Mouse (Mus musculus) liver, postnatal 0 days (tissue): ENCODE measurements around the gene Tmem62. TPM values are rescaled to one million over a fixed set of nuclear protein-coding genes. Genes with fewer than 3 reads are reported as not detected.

Experiments
- ATAC-seq: fragments of 200-750 bp; cut with Nextera tagmentation; 2 replicates; pipeline ENCODE4 v1.8.0; 2017; ENCODE audit warnings: mild to moderate bottlenecking, moderate library complexity
- DNase-seq: peaks from one replicate; pipeline ENCODE4 v3.0.0-alpha.2; 2016
- H3K27ac ChIP-seq: fragments of 300-500 bp; sonication (generic); 2 replicates; pipeline ENCODE4 v1.5.1; 2014; ENCODE audit warnings: antibody characterized with exemption, moderate library complexity, mild to moderate bottlenecking, low read depth
- H3K27me3 ChIP-seq: fragments of 300-500 bp; sonication (generic); 2 replicates; pipeline ENCODE4 v1.6.1; 2014; ENCODE audit warnings: low read length, control low read depth, mixed read lengths; ENCODE audit not compliant: insufficient read depth
- H3K36me3 ChIP-seq: fragments of 300-500 bp; sonication (generic); replicated peaks from 2 replicates; pipeline ENCODE4 v1.6.1; 2014; ENCODE audit warnings: mild to moderate bottlenecking, control low read depth, low read length, moderate library complexity, mixed read lengths; ENCODE audit not compliant: insufficient read depth
- H3K4me1 ChIP-seq: fragments of 300-500 bp; sonication (generic); 2 replicates; pipeline ENCODE4 v1.6.1; 2014; ENCODE audit warnings: antibody characterized with exemption, mild to moderate bottlenecking, control low read depth; ENCODE audit not compliant: insufficient read depth
- H3K4me2 ChIP-seq: fragments of 300-500 bp; sonication (generic); 2 replicates; pipeline ENCODE4 v1.6.1; 2014; ENCODE audit warnings: low read depth, mild to moderate bottlenecking, low read length, moderate library complexity, mixed read lengths
- H3K4me3 ChIP-seq: fragments of 300-500 bp; sonication (generic); 2 replicates; pipeline ENCODE4 v1.5.1; 2014; ENCODE audit warnings: low read depth, low read length
- H3K9ac ChIP-seq: fragments of 300-500 bp; sonication (generic); replicated peaks from 2 replicates; pipeline ENCODE4 v1.6.1; 2014; ENCODE audit warnings: mild to moderate bottlenecking, moderate library complexity
- H3K9me3 ChIP-seq: fragments of 300-500 bp; sonication (generic); 2 replicates; pipeline ENCODE4 v1.6.1; 2016; ENCODE audit warnings: mild to moderate bottlenecking, control low read depth, low read length, mixed read lengths
- CTCF ChIP-seq: sonication (generic); IDR thresholded peaks from 2 replicates; pipeline ENCODE4 v1.5.1; 2016; ENCODE audit warnings: antibody characterized with exemption, low read depth
- EP300 ChIP-seq: IDR thresholded peaks from 2 replicates; pipeline ENCODE4 v1.6.1; 2016; ENCODE audit warnings: antibody characterized with exemption, low read depth, mild to moderate bottlenecking
- WGBS: fragments of 180-500 bp; shearing (Covaris S2); extraction: QIAGEN DNeasy Blood & Tissue Kit; methylation state at CpG from one replicate; pipeline ENCODE4 v1.1.7; 2014; ENCODE audit not compliant: insufficient replicate concordance; 5-methylcytosine and 5-hydroxymethylcytosine counted together
- polyA plus RNA-seq: library from polyadenylated mRNA; unstranded; fragments of >200 nt; fragmentation: Nextera tagmentation; extraction: Ambion mirVana; gene quantifications from 2 replicates; pipeline ENCODE4 v1.2.1, GENCODE M21; 2015

Gene Tmem62
- polyA plus RNA-seq, 1 experiment from 2014 or later, result 2.9 TPM

DNA sequence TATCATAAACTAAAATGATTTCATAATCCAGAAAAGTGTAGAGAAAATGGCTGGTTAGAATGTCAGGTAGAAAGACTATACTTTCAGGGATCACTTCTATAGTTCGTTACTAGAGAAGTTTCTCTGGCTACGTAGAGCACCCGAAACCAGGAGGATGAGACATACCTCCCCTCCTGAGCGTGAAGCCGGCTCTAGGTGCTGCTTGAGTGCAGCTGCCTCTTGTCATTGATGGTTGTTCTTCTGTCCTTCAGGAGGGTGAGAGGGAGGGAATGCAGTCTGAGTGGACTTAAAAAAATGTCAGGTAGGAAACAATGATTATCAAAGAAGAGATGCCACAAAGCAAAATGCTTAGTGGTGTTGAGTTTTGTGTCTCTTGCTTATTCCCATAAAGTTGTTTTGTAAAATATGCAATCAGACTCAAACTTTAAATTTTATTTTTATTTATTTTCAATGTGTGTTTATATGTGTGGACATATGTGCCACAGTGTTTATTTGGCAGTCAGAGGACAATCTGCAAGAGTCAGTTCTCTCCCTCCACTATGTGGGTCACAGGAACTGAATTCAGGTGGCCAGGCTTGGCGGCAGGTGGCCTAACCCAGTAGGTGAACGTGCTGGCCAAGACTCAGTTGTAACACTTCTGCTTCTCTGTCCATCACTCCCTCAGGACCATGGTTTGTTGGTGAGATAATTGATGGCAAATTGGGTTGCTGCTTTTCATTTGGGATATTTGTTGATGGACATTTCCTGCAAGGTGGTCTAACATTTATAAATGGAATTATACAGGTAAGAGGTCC, 27.4 kb downstream of the Tmem62 start:
- H3K36me3 ChIP-seq, result no peaks in the 10 kb centered on the region
- no peak for TF ChIP-seq CTCF
- no peak for TF ChIP-seq EP300
- peaks cover 7% of the 10 kb centered on the region for H3K4me1 ChIP-seq
- H3K9ac ChIP-seq, result no peak overlapping the region
- DNase-seq (no peak), ATAC-seq (no peak)
- no peak overlapping the region for H3K27ac ChIP-seq
- H3K27me3 ChIP-seq, result no peaks in the 10 kb centered on the region
- H3K9me3 ChIP-seq, result no peaks in the 10 kb centered on the region
- no peak overlapping the region for H3K4me3 ChIP-seq
- no peak overlapping the region for H3K4me2 ChIP-seq
- 82% methylated on average over 7 of the region's 7 CpGs for WGBS

DNA sequence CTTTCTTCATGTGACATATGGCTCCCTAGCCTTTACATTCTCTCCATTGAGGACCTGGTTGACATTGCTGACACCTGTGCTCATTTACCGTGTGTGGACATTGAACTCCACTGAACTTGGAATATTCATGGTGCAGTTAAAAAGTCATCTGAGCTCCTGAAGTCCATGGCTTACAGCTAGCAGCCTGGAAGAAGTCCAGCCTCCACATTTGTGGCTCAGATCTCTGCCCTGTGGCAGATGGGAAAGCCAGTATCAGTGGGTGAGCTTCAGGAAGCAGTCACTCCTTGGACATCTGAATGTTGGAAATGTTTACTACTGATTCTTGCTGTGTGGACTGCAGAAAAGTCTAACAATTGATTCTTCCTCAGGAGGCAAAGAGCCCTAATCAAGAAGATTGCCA, 30.2 kb downstream of the Tmem62 start:
- DNase-seq (no peak), ATAC-seq (no peak)
- no peak overlapping the region for H3K9ac ChIP-seq
- H3K4me2 ChIP-seq, result no peak overlapping the region
- no peaks in the 10 kb centered on the region for H3K9me3 ChIP-seq
- H3K27me3 ChIP-seq, result no peaks in the 10 kb centered on the region
- H3K36me3 ChIP-seq, result peaks cover 4% of the 10 kb centered on the region
- TF ChIP-seq CTCF (no peak), EP300 (no peak)
- H3K4me3 ChIP-seq, result no peak overlapping the region
- H3K27ac ChIP-seq, result no peak overlapping the region
- WGBS, result 74% methylated on average over 1 of the region's 1 CpGs
- peaks cover 11% of the 10 kb centered on the region for H3K4me1 ChIP-seq

DNA sequence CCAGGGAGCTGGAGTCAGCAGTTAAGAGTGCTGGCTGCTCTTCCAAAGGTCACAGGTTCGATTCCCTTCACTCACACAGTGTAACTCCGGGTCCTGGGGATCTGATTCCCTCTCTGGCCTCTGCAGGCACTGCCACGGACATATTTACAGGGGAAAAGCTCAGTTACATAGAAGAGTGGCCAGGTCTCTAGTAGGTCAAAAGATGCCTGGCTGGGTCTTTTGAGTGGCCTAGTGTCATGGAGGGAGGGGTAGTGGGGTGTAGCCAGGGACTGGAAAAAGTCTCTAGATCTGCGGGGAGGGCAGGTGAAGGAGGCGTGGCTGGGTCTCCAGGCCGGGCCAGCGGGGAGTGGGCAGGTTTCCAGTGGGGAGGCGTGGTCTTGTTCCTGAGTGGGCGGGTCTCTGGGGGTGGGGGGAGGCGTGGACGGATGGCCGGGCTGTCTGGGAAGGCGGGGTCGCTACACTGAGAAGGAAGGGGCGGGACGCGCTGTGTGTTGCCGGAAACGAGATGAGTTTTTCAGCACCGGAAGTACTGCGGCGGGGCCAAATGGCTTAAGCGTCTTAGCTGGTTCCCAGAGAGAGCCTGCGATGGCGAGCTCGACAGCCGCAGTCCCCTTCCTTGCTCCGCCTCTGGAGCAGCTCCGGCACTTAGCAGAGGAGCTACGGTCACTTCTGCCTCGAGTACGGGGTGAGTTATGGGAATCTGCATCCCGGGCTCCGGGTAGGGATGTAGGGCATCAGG, 31.3 kb downstream of the Tmem62 start, which contains the start of gene Ccndbp1:
Ccndbp1 (plus strand) TSS at position 479 of the 739 bp plus-strand sequence.
- H3K27ac ChIP-seq, result peak within 1 kb of the TSS; percentile 83
- 2% methylated on average over 32 of the region's 34 CpGs for WGBS
- H3K4me1 ChIP-seq, result peaks cover 11% of the 10 kb centered on the region
- peak within 1 kb of the TSS; percentile 89 for H3K9ac ChIP-seq
- peaks cover 11% of the 10 kb centered on the region for H3K36me3 ChIP-seq
- peak; percentile 96 for DNase-seq
- H3K9me3 ChIP-seq, result no peaks in the 10 kb centered on the region
- H3K4me2 ChIP-seq, result peak within 1 kb of the TSS; percentile 85
- ATAC-seq, result peak; percentile 98
- H3K4me3 ChIP-seq, result peak within 1 kb of the TSS; percentile 88
- no peaks in the 10 kb centered on the region for H3K27me3 ChIP-seq
- TF ChIP-seq CTCF, result no peak
- no peak for TF ChIP-seq EP300

DNA sequence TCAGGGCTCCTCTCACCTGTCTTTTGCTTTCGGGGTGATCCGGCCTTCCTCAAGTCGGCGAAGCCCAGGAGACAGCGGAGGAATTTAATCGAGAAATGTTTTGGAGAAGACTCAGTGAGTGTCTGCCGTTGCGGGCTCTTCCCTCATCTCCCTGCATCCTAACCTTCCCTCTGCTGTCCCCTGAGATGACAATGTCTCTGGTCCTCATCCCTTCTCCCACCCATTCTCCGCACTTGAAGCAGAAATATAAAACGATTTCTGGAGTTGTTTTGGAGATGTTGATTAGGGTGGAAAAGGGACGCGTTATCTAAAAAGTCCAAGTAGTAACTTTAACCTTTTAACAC, 31.8 kb downstream of the Tmem62 start:
- no peaks in the 10 kb centered on the region for H3K9me3 ChIP-seq
- H3K27ac ChIP-seq, result peak overlapping the region; percentile 83
- H3K9ac ChIP-seq, result peak overlapping the region; percentile 89
- H3K4me2 ChIP-seq, result peak overlapping the region; percentile 85
- H3K27me3 ChIP-seq, result no peaks in the 10 kb centered on the region
- H3K4me3 ChIP-seq, result peak overlapping the region; percentile 88
- ATAC-seq (peak; percentile 34), DNase-seq (no peak)
- H3K36me3 ChIP-seq, result peaks cover 15% of the 10 kb centered on the region
- 1% methylated on average over 12 of the region's 12 CpGs for WGBS
- TF ChIP-seq CTCF (no peak), EP300 (no peak)
- peaks cover 11% of the 10 kb centered on the region for H3K4me1 ChIP-seq

DNA sequence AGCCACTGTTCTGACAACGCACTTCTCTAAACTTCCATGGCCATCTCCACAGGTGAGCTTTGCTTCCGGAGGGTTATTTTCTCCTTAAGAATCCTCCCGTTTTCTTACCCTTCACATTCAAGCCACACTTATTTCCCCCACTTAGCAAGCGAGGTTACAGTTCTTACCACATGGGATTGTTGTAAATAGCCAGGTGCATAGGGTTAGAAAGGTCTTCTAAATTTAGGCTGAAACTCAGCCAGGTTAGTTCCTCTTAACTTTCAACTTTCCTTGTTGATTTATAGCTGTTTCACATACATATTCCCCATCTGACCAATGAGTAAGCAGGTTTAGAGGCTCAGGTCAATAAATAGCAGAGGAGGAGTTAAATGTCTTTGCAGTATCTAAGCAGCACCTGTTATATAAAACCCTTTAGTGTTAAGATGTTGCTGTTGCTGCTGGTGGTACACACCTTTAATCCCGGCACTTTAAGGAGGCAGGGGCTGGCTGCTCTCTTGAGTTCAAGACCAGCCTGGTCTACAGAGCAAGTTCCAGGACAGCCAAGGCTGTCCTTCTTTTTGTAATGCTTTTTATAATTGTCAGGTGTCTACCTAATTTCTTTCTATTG, 32.4 kb downstream of the Tmem62 start:
- WGBS, result 21% methylated on average over 5 of the region's 5 CpGs
- H3K27ac ChIP-seq, result peak overlapping the region; percentile 83
- H3K4me2 ChIP-seq, result peak overlapping the region; percentile 85
- H3K4me1 ChIP-seq, result peaks cover 11% of the 10 kb centered on the region
- TF ChIP-seq CTCF (no peak), EP300 (no peak)
- H3K36me3 ChIP-seq, result peaks cover 18% of the 10 kb centered on the region
- no peak for ATAC-seq
- no peaks in the 10 kb centered on the region for H3K9me3 ChIP-seq
- H3K4me3 ChIP-seq, result peak overlapping the region; percentile 88
- peak overlapping the region; percentile 89 for H3K9ac ChIP-seq
- no peaks in the 10 kb centered on the region for H3K27me3 ChIP-seq
- DNase-seq, result no peak

DNA sequence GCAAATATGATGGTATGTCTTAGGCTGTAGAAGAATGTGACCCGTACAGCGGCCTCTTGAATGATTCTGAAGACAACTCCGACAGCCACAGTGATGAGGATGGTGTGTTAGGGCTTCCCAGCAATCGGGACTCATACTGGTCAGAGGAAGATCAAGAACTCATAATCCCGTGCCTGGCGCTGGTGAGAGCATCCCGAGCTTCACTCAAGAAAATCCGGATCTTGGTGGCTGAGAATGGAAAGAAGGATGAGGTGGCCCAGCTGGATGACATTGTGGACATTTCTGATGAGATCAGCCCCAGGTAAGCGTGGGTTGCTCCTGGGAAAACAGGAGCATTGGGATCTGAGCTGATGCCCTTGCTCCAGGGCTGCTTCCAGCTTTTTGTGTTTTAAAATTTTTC, 35.9 kb downstream of the Tmem62 start:
- H3K4me1 ChIP-seq, result peaks cover 11% of the 10 kb centered on the region
- H3K4me3 ChIP-seq, result no peak overlapping the region
- H3K27ac ChIP-seq, result no peak overlapping the region
- no peak overlapping the region for H3K9ac ChIP-seq
- H3K36me3 ChIP-seq, result peaks cover 42% of the 10 kb centered on the region
- TF ChIP-seq CTCF (no peak), EP300 (no peak)
- H3K4me2 ChIP-seq, result no peak overlapping the region
- ATAC-seq, result no peak
- no peak for DNase-seq
- H3K27me3 ChIP-seq, result no peaks in the 10 kb centered on the region
- 0 out of 2 replicates have a peak, but pooled peaks cover under 1% of the 10 kb centered on the region for H3K9me3 ChIP-seq
- 85% methylated on average over 9 of the region's 9 CpGs for WGBS
